Mouse (Mus musculus) E14TG2a.4 (cell line): ENCODE measurements at regions not wholly inside any gene's neighbourhood (a gene's known extent, or its start where the extent isn't known, plus 50 kb on each side); places are given as distances from the start of the nearest gene placed in this dataset.

Experiments
- CTCF ChIP-seq: conservative IDR thresholded peaks from 2 replicates; pipeline ENCODE4 v1.5.1; 2014; ENCODE audit warnings: low read length
- POU5F1 ChIP-seq: IDR thresholded peaks from 2 replicates; pipeline ENCODE4 v1.6.1; 2014; ENCODE audit warnings: low read length, borderline replicate concordance

- TF ChIP-seq CTCF (no peak), POU5F1 (no peak)
Measured at GRCm38 (mm10) chr10:50201691-50202090, 390.8 kb upstream of the Ascc3 start.
